ENCODE assay signal across 9 mouse cellular contexts in the genomic region with DNA sequence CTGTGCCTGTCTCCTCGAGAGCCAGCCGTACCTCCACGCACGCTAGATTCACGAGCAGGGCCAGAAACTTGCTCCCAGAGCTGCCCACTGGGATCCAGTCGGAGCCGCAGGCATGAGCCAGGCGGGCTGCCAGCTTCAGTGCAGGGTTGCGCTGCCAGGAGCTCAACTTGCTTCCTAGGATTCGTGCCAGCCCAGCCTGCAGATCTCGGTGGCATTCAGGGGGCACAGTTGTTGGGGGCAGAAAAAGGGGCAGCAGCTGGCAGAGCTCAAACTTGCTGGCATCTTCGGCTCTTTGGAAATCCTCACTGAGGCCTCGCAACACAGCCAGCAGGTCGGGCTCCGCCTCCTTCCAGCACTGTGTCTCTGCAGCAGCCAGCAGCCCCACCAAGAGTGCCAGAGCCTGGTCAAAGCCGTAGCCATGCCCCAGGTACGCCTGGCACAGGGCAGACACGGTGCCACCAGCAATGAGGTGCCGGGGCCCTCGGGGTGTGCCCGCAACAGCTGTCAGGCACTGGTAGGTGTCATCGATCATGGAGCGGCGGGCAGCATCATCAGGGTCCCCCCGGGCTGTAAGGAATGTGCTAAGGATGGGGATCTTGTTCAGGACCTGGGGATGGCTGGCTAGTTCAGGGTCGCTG. TPM values are rescaled to one million over a fixed set of nuclear protein-coding genes. Genes with fewer than 3 reads are reported as not detected.
DNase-seq lines count a peak whose midpoint lies in the region.
"Had no signal": no experiment of that assay in that cellular context is flagged by ENCODE, and none has a peak within 500 bp of the region (broad histone marks: within the 10 kb centered on the region; RNA-seq: fewer than 3 reads in every experiment).

No protein-coding gene starts in this region.

- DNase-seq in layer of hippocampus, adult 11-12 months (ENCODE audit: low spot score), result peak; percentile 73
- DNase-seq in layer of hippocampus, adult 9-10 months (ENCODE audit: low spot score), result no peak
- peak; percentile 88 to 94 for DNase-seq in cerebellum, postnatal 10 days
- DNase-seq in gastrocnemius, postnatal 14 days, result peak; percentile 79
- DNase-seq in left cerebral cortex, postnatal 4 days, result peak; percentile 94
- no peak for DNase-seq in urinary bladder, adult 2 months (ENCODE audit: low spot score)
- DNase-seq in urinary bladder, postnatal 10 days (ENCODE audit: low spot score), result no peak
- DNase-seq in ovary, adult 18-20 months (ENCODE audit: low spot score), result no peak

- intact Hi-C loops in gastrocnemius, postnatal 14 days (cut with DNase I; ENCODE audit: low total_unique reads), result no loop called here
- intact Hi-C loops in left cerebral cortex, postnatal 4 days (cut with DNase I), result no loop called here

RNA-seq across cellular contexts. Expression of a gene that starts 3.1 kb away (rescaled TPM):
- 10 to 100 TPM in 1 of 2 experiments, 1 to 10 TPM in 1; 7.4 to 10.6 TPM for total RNA-seq in gastrocnemius, postnatal 14 days (2021)
- 100 to 1,000 TPM; 291 to 313 TPM for total RNA-seq in left cerebral cortex, postnatal 4 days (2021)
- 26.1 and 27.2 TPM in 2 replicates for polyA plus RNA-seq in urinary bladder, adult 2 months (2012; rRNA removed)

RNA-seq across cellular contexts. Expression of a gene that starts 3.2 kb away (rescaled TPM):
- 10 to 100 TPM; 21.7 to 24.3 TPM for total RNA-seq in gastrocnemius, postnatal 14 days (2021)
- total RNA-seq in left cerebral cortex, postnatal 4 days (2021), result 10 to 100 TPM; 49.2 to 49.4 TPM
- polyA plus RNA-seq in urinary bladder, adult 2 months (2012; rRNA removed), result 20.6 and 24.4 TPM in 2 replicates

RNA-seq across cellular contexts. Expression of a gene that starts 14.1 kb away (rescaled TPM):
- not detected for total RNA-seq in gastrocnemius, postnatal 14 days (2021)
- total RNA-seq in left cerebral cortex, postnatal 4 days (2021), result not detected
- polyA plus RNA-seq in urinary bladder, adult 2 months (2012; rRNA removed), result 0.04 TPM in 1 of 2 replicates, not detected in the other
- total RNA-seq: gastrocnemius, postnatal 4 days had no signal

Comparison
In these comparisons a context has a peak if more than half of its experiments do, and no peak if none do; other contexts are left out.
1. DNase-seq: peak in layer of hippocampus, adult 11-12 months (single experiment), cerebellum, postnatal 10 days (2 of 2), gastrocnemius, postnatal 14 days (single experiment) and left cerebral cortex, postnatal 4 days (single experiment); none in layer of hippocampus, adult 9-10 months (single experiment), urinary bladder, adult 2 months (single experiment), urinary bladder, postnatal 10 days (single experiment) and ovary, adult 18-20 months (single experiment).
2. RNA of a gene that starts 3.1 kb away (total RNA-seq): 291 to 313 TPM in left cerebral cortex, postnatal 4 days; 7.4 to 10.6 TPM in gastrocnemius, postnatal 14 days; every median in the first group is over 10 times any median in the second.